Mouse (Mus musculus): ENCODE results near the gene Srrm4. TPM values are rescaled to one million over a fixed set of nuclear protein-coding genes. Genes with fewer than 3 reads are reported as not detected.

The Srrm4 gene
- polyA plus RNA-seq, 1 experiment: not detected

DNA sequence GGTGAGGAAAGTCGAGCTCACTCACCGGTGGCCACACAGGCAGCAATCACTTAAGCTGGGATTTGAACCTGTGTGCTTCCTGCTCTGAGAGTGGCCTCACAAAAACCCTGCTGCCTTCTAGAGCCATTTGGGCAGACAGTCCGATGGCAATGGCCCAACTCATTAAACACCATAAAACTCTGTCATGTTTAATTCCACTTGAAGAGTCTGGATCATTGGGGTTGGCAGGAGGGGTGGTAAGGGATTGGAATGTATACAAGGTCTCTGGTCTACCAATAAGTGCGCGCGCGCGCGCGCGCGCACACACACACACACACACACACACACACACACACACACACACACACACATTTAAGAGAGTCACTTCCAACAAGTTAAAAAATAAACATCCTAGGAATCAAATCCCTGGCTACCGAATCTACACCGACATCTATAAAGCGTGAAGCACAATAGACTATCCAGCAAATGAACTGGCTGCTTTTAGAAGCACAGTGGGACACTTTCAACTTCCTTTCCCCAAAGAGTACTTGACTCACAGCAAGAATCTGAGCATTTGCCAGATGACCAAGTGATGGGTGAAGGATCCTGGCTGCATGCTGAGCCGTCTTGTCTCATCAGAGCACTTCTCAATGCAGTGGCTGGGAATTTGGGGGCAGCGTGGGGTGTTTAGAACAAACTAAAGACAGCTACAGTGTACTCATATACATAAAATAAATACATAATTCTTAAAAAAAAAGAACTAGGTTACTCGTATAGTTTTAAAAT is 112.8 kb downstream of the Srrm4 start:
- no peak overlapping the region for H3K27ac ChIP-seq (ENCODE audit: insufficient read depth, low read depth, low read length)
- TF ChIP-seq CTCF (IDR thresholded peaks at IDR 0.05; ENCODE audit: low read depth, low read length): no peak
- no peak for TF ChIP-seq POLR2A (IDR thresholded peaks at IDR 0.05; ENCODE audit: borderline replicate concordance, low read depth, low read length)
- no peaks in the 10 kb centered on the region for H3K4me1 ChIP-seq (ENCODE audit: control insufficient read depth, insufficient read depth, low read length)
- H3K4me3 ChIP-seq (ENCODE audit: insufficient read depth, low read length): no peak overlapping the region

DNA sequence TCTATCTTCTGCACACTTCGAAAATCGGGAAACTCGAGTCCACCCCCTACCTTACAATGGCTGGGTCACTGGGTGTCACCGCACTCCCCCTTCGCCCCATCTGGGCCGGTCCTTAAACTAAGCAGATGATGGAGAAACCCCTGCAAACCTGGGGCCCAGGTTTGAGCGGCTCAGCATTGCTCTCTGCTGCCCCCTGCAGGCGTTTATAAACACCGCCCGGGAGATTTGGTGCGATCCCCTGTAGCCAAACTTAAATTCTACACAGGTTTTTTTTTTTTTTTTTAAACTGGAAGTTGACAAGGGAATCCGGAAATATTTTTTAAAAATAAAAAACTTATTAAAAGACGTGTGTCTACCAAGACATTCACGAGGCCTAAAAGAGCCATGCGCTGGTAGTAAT is 115.6 kb downstream of the Srrm4 start:
- Histone ChIP-seq H3K4me3 (ENCODE audit: insufficient read depth, low read length) (no peak overlapping the region), H3K27ac (ENCODE audit: insufficient read depth, low read depth, low read length) (no peak overlapping the region), H3K4me1 (ENCODE audit: control insufficient read depth, insufficient read depth, low read length) (no peaks in the 10 kb centered on the region)
- TF ChIP-seq POLR2A (IDR thresholded peaks at IDR 0.05; ENCODE audit: borderline replicate concordance, low read depth, low read length) (no peak), CTCF (IDR thresholded peaks at IDR 0.05; ENCODE audit: low read depth, low read length) (no peak)

DNA sequence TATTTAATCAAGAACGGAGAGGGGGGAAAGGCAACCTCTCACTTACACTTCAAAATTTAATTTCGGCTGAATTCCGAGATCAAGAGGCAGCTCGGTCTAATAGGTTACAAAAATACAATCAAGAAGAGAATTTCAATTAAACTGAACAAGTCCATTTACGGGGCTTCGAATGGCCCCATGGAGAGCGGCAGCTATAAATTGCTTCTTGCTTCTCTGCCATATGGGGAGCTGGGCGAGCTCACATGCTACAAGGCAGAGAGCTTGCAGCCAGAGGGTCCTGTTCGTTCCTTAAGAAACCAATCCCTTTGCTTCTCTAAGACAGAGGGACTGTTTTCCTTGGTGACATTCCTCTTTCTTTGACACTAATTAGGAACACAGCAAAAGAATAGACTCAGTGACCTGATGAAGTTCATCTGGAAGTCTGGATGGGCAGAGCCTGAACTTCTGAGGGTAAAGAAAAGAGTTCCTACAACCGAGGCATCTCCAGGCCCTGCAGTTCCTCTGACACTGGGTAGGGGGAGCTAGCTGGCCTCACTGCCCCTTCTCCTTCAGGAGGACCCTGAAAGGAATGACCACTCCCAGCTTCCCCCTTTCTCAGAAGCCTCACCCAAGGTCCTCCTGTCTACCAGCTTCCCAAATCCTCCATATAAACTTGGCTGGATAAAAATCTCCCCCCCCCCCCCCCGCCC is 130.1 kb downstream of the Srrm4 start:
- no peak for TF ChIP-seq CTCF (IDR thresholded peaks at IDR 0.05; ENCODE audit: low read depth, low read length)
- no peak for TF ChIP-seq POLR2A (IDR thresholded peaks at IDR 0.05; ENCODE audit: borderline replicate concordance, low read depth, low read length)
- Histone ChIP-seq H3K27ac (ENCODE audit: insufficient read depth, low read depth, low read length) (no peak overlapping the region), H3K4me3 (ENCODE audit: insufficient read depth, low read length) (no peak overlapping the region), H3K4me1 (ENCODE audit: control insufficient read depth, insufficient read depth, low read length) (no peaks in the 10 kb centered on the region)

DNA sequence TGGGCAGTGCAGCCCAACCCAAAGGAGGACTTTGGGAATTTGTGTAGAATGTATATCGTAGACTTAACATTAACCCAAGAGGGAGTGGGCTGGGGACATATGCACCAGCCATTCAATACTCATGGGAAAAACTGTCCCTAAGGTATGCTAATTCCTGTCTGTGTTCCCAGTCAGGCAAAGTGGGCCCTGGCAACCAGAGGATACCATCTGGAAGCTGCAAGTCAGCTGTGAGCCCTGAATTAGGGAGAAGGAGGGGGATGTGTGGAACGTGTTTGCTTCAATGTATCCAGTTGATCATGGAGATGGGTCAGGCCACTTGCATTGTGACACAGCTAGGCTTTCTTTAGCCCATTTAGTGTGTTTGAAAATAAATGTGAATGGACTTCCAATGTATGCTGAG is 131.6 kb downstream of the Srrm4 start:
- Histone ChIP-seq H3K27ac (ENCODE audit: insufficient read depth, low read depth, low read length) (no peak overlapping the region), H3K4me1 (ENCODE audit: control insufficient read depth, insufficient read depth, low read length) (no peaks in the 10 kb centered on the region)
- TF ChIP-seq POLR2A (IDR thresholded peaks at IDR 0.05; ENCODE audit: borderline replicate concordance, low read depth, low read length): no peak
- TF ChIP-seq CTCF (IDR thresholded peaks at IDR 0.05; ENCODE audit: low read depth, low read length): no peak

DNA sequence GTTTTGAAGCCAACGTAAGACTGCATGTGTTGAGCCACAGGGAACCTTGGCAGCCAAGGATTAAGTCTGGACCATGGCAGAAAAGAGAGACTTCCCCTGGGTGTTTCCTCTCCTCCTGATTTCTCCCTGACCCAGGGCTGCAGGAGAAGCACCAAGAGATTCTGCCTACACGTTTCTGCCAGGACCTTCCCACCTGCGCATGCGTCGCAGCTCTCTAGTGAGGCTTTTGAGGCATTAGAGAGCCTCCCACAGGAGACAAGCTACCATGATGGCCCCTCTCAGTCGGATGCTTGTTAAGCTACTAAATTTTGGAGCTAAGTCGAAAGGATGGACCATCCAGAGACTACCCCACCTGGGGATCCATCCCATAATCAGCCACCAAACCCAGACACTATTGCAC is 133.8 kb downstream of the Srrm4 start:
- Histone ChIP-seq H3K4me1 (ENCODE audit: control insufficient read depth, insufficient read depth, low read length) (no peaks in the 10 kb centered on the region), H3K4me3 (ENCODE audit: insufficient read depth, low read length) (no peak overlapping the region), H3K27ac (ENCODE audit: insufficient read depth, low read depth, low read length) (no peak overlapping the region)
- TF ChIP-seq POLR2A (IDR thresholded peaks at IDR 0.05; ENCODE audit: borderline replicate concordance, low read depth, low read length) (no peak), CTCF (IDR thresholded peaks at IDR 0.05; ENCODE audit: low read depth, low read length) (no peak)

More for the DNA sequence above, 131.6 kb downstream of the Srrm4 start:
- no peak overlapping the region for H3K4me3 ChIP-seq (ENCODE audit: insufficient read depth, low read length)

DNA sequence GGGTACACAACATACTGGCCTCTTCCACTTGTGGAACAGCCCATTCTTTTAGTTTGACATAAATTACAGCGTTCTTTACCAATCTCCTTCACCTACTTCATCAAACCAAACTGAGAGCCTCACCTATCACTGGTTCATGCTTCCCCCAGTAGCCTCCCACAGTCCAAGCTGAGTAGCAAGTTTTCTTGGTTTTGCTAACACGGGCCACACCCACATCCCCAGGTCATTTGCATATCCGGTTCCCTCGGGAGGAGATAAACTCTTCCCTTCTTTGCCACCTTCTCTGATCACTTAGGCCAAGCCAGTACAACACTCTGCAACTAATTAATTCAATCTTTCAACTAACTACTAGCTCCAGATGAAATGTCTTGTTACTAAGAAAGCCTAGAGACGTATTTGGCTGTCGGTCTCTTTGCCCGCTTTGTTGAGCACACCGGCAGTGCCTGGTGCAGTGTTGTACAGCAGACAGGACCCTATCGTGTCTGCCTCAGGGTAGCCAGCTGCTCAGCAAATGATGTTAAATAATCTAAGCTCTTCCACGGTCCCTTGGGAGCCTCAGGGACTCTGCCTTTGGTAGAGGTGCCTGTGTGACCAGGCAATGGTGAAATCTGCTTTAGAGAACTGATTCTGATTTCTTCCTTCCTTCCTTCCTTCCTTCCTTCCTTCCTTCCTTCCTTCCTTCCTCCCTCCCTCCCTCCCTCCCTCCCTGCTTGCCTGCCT is 134.7 kb downstream of the Srrm4 start:
- Histone ChIP-seq H3K4me3 (ENCODE audit: insufficient read depth, low read length) (no peak overlapping the region), H3K27ac (ENCODE audit: insufficient read depth, low read depth, low read length) (no peak overlapping the region), H3K4me1 (ENCODE audit: control insufficient read depth, insufficient read depth, low read length) (no peaks in the 10 kb centered on the region)
- TF ChIP-seq CTCF (IDR thresholded peaks at IDR 0.05; ENCODE audit: low read depth, low read length): no peak
- TF ChIP-seq POLR2A (IDR thresholded peaks at IDR 0.05; ENCODE audit: borderline replicate concordance, low read depth, low read length): no peak

DNA sequence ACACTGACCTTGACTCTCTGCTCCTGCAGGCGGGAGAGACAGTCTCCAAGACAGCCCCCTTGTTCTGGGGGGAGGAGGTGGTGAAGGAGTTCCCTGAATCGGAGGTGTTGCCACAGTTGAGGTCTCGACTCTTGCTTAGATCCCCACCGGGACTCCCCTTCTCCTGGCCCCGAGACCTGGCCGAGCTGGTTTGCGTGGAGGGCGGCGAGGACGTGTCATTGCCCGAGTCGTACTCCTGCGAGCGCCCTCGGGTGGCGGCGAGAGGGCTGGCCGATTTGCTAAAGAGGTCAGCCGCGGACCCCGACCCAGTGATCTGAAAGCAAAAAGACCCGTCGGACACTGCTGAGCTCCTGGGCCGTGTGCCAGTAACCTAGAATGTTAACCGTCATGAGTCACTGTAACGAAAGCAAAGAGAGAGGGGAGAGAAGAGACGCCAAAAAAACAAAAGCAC is 138.2 kb downstream of the Srrm4 start:
- Histone ChIP-seq H3K4me3 (ENCODE audit: insufficient read depth, low read length) (no peak overlapping the region), H3K27ac (ENCODE audit: insufficient read depth, low read depth, low read length) (no peak overlapping the region), H3K4me1 (ENCODE audit: control insufficient read depth, insufficient read depth, low read length) (no peaks in the 10 kb centered on the region)
- no peak for TF ChIP-seq POLR2A (IDR thresholded peaks at IDR 0.05; ENCODE audit: borderline replicate concordance, low read depth, low read length)
- TF ChIP-seq CTCF (IDR thresholded peaks at IDR 0.05; ENCODE audit: low read depth, low read length): no peak

DNA sequence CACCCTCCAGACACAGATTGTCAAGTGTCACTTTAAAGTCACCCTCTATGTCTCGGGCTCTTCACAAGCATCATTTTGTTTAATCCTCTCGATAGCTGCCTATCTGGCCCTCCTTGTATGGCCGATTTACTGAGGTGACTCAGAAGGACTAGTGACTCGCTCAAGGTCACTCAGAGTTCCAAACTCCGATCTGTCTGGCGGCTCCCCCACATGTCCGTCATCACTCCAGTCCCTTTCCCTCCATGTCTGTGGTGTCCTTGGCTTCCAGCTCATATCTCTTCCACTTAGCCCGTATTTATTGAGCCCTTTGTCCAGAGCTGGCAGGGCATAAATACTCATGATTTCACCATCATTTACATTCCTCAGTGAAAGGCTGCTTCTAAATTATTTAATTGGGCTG is 140.7 kb downstream of the Srrm4 start:
- Histone ChIP-seq H3K4me1 (ENCODE audit: control insufficient read depth, insufficient read depth, low read length) (no peaks in the 10 kb centered on the region), H3K4me3 (ENCODE audit: insufficient read depth, low read length) (no peak overlapping the region), H3K27ac (ENCODE audit: insufficient read depth, low read depth, low read length) (no peak overlapping the region)
- TF ChIP-seq CTCF (IDR thresholded peaks at IDR 0.05; ENCODE audit: low read depth, low read length) (no peak), POLR2A (IDR thresholded peaks at IDR 0.05; ENCODE audit: borderline replicate concordance, low read depth, low read length) (no peak)

DNA sequence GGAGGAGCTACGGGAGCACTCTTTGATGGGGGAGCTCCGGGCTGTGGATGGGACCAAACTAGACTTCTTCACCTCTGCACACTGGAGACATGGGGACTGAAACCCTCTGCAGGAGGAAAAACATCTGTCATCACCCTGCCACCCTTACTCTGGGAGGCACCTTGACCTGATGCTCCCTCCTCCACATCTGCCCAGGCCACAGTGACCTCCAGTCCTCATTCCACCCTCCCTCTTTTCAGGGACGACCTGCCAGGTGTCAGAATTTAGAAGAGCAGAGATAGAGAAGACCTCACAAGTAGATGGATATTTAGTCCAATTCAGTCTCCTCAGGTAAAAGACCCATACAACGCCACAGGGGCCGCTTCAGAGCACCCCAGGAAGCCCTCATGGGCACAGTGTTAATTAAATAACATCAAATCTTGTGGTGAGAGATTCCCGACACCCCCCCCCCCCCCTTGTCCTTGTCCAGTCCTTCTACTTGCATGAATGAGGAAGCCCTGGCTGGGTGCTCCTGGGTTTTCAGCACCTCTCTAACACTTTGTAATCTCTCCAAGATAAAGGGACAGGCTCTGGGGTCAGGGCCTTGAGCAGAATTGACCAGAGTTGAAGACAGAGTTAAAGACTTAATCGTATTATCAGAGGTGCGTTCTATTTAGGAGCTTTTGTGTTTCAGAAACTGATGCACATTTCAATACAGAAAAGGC is 141.9 kb downstream of the Srrm4 start:
- Histone ChIP-seq H3K27ac (ENCODE audit: insufficient read depth, low read depth, low read length) (no peak overlapping the region), H3K4me3 (ENCODE audit: insufficient read depth, low read length) (no peak overlapping the region), H3K4me1 (ENCODE audit: control insufficient read depth, insufficient read depth, low read length) (no peaks in the 10 kb centered on the region)
- no peak for TF ChIP-seq POLR2A (IDR thresholded peaks at IDR 0.05; ENCODE audit: borderline replicate concordance, low read depth, low read length)
- TF ChIP-seq CTCF (IDR thresholded peaks at IDR 0.05; ENCODE audit: low read depth, low read length): no peak
